Mouse (Mus musculus) CH12.LX (cell line): ENCODE measurements at regions not wholly inside any gene's neighbourhood (a gene's known extent, or its start where the extent isn't known, plus 50 kb on each side); places are given as distances from the start of the nearest gene placed in this dataset.

Experiments
- DNase-seq: peaks from one replicate; pipeline ENCODE4 v3.0.0-alpha.2; 2013; ENCODE audit errors: extremely low read depth
- H3K27ac ChIP-seq: 2 replicates; pipeline ENCODE4 v1.5.1; 2012; ENCODE audit warnings: low read depth, mild to moderate bottlenecking, control low read depth, moderate library complexity; ENCODE audit not compliant: insufficient read depth
- H3K27me3 ChIP-seq: replicated peaks from 2 replicates; pipeline ENCODE3; 2012; ENCODE audit warnings: inconsistent platforms
- H3K36me3 ChIP-seq, 2 experiments: replicated peaks in 1 of 2; 2 replicates each; pipeline versions ENCODE3 to v1.6.1; 2012; ENCODE audit warnings: inconsistent platforms in 1 of 2, low read length in 1 of 2, mild to moderate bottlenecking in 1 of 2, mixed read lengths in 1 of 2, moderate library complexity in 1 of 2; ENCODE audit not compliant: control insufficient read depth in 1 of 2, insufficient read depth in 1 of 2
- H3K4me1 ChIP-seq, 2 experiments: 2 replicates each; pipeline ENCODE4 v1.6.1; 2012; ENCODE audit warnings: inconsistent platforms in 1 of 2, moderate library complexity in 1 of 2; ENCODE audit not compliant: insufficient read depth in 2 of 2, control insufficient read depth in 1 of 2
- H3K4me2 ChIP-seq: 2 replicates; pipeline ENCODE4 v1.6.1; 2012; ENCODE audit warnings: low read depth, mild to moderate bottlenecking, control low read depth; ENCODE audit not compliant: poor library complexity, insufficient read depth, severe bottlenecking
- H3K4me3 ChIP-seq, 3 experiments: fragments of 150-350 bp in 1 of 3; sonication (generic) in 1 of 3; replicated peaks in 1 of 3; 2 replicates each; pipeline versions ENCODE3 to v1.5.1; 2011 to 2012; ENCODE audit warnings: low read depth in 2 of 3, low read length in 2 of 3, mild to moderate bottlenecking in 2 of 3, moderate library complexity in 2 of 3, control low read depth in 1 of 3, improper control_type of control experiment in 1 of 3, inconsistent platforms in 1 of 3, mixed read lengths in 1 of 3; ENCODE audit not compliant: poor library complexity in 1 of 3
- H3K79me2 ChIP-seq: replicated peaks from 2 replicates; pipeline ENCODE4 v1.6.1; 2012; ENCODE audit warnings: mild to moderate bottlenecking, moderate library complexity; ENCODE audit not compliant: control insufficient read depth, poor library complexity, insufficient read depth, severe bottlenecking; ENCODE audit errors: extremely low read depth
- H3K9ac ChIP-seq: 2 replicates; pipeline ENCODE4 v1.6.1; 2012; ENCODE audit warnings: low read depth, mild to moderate bottlenecking, control low read depth, moderate library complexity; ENCODE audit not compliant: insufficient read depth
- H3K9me3 ChIP-seq: replicated peaks from 2 replicates; pipeline ENCODE3; 2012; ENCODE audit warnings: low read length, inconsistent platforms, mixed read lengths
- CHD2 ChIP-seq: IDR thresholded peaks from 2 replicates; pipeline ENCODE4 v1.6.1; 2011; ENCODE audit warnings: low read length, improper control_type of control experiment
- E2F4 ChIP-seq: IDR thresholded peaks from 2 replicates; pipeline ENCODE4 v1.6.1; 2011; ENCODE audit warnings: low read depth, low read length, improper control_type of control experiment; ENCODE audit not compliant: insufficient replicate concordance
- ELF1 ChIP-seq: IDR thresholded peaks from 2 replicates; pipeline ENCODE4 v1.6.1; 2014; ENCODE audit warnings: low read depth, mild to moderate bottlenecking, inconsistent platforms, low read length, improper control_type of control experiment
- ETS1 ChIP-seq: conservative IDR thresholded peaks from 2 replicates; pipeline ENCODE4 v1.6.1; 2012; ENCODE audit warnings: low read depth, mild to moderate bottlenecking, inconsistent platforms, low read length, improper control_type of control experiment, moderate library complexity
- GABPA ChIP-seq: IDR thresholded peaks from 2 replicates; pipeline ENCODE4 v1.6.1; 2012; ENCODE audit warnings: low read depth, low read length, improper control_type of control experiment, inconsistent platforms; ENCODE audit not compliant: insufficient replicate concordance
- HCFC1 ChIP-seq: IDR thresholded peaks from 2 replicates; pipeline ENCODE4 v1.6.1; 2012; ENCODE audit warnings: low read depth, mild to moderate bottlenecking, inconsistent platforms, low read length, improper control_type of control experiment
- JUN ChIP-seq: IDR thresholded peaks from 2 replicates; pipeline ENCODE4 v1.6.1; 2011; ENCODE audit warnings: low read depth, mild to moderate bottlenecking, low read length, improper control_type of control experiment, moderate library complexity; ENCODE audit not compliant: insufficient read depth
- MAFK ChIP-seq: IDR thresholded peaks from 2 replicates; pipeline ENCODE4 v1.6.1; 2011; ENCODE audit warnings: low read length, improper control_type of control experiment; ENCODE audit not compliant: insufficient replicate concordance
- MAX ChIP-seq: IDR thresholded peaks from 2 replicates; pipeline ENCODE4 v1.6.1; 2011; ENCODE audit warnings: low read length, improper control_type of control experiment
- MXI1 ChIP-seq: IDR thresholded peaks from 2 replicates; pipeline ENCODE4 v1.6.1; 2011; ENCODE audit warnings: mild to moderate bottlenecking, low read depth, low read length, improper control_type of control experiment
- MYC ChIP-seq: IDR thresholded peaks from 2 replicates; pipeline ENCODE4 v1.6.1; 2011; ENCODE audit warnings: low read depth, mild to moderate bottlenecking, improper control_type of control experiment, low read length
- NRF1 ChIP-seq: IDR thresholded peaks from 2 replicates; pipeline ENCODE4 v1.6.1; 2014; ENCODE audit warnings: low read depth, mild to moderate bottlenecking, inconsistent platforms, low read length, improper control_type of control experiment, moderate library complexity
- PAX5 ChIP-seq: IDR thresholded peaks from 2 replicates; pipeline ENCODE4 v1.6.1; 2012; ENCODE audit warnings: low read length, inconsistent platforms, mixed read lengths
- POLR2A ChIP-seq: IDR thresholded peaks from 2 replicates; pipeline ENCODE4 v1.6.1; 2011; ENCODE audit warnings: low read depth, mild to moderate bottlenecking, improper control_type of control experiment, low read length
- RCOR1 ChIP-seq: conservative IDR thresholded peaks from 2 replicates; pipeline ENCODE4 v1.6.1; 2012; ENCODE audit warnings: low read depth, mild to moderate bottlenecking, inconsistent platforms, low read length, improper control_type of control experiment
- SIN3A ChIP-seq: IDR thresholded peaks from 2 replicates; pipeline ENCODE4 v1.6.1; 2012; ENCODE audit warnings: low read length, improper control_type of control experiment, inconsistent platforms
- SMC3 ChIP-seq: IDR thresholded peaks from 2 replicates; pipeline ENCODE4 v1.6.1; 2011; ENCODE audit warnings: low read depth, low read length, improper control_type of control experiment
- TBP ChIP-seq: conservative IDR thresholded peaks from 2 replicates; pipeline ENCODE4 v1.6.1; 2011; ENCODE audit warnings: low read depth, low read length, improper control_type of control experiment
- TCF12 ChIP-seq: IDR thresholded peaks from 2 replicates; pipeline ENCODE4 v1.6.1; 2014; ENCODE audit warnings: low read depth, mild to moderate bottlenecking, inconsistent platforms, low read length, improper control_type of control experiment
- UBTF ChIP-seq: IDR thresholded peaks from 2 replicates; pipeline ENCODE4 v1.6.1; 2012; ENCODE audit warnings: low read depth, mild to moderate bottlenecking, inconsistent platforms, low read length, improper control_type of control experiment, moderate library complexity
- USF1 ChIP-seq: IDR thresholded peaks from 2 replicates; pipeline ENCODE4 v1.6.1; 2014; ENCODE audit warnings: low read depth, mild to moderate bottlenecking, inconsistent platforms, low read length, improper control_type of control experiment
- ZC3H11A ChIP-seq: IDR thresholded peaks from 2 replicates; pipeline ENCODE4 v1.6.1; 2012; ENCODE audit warnings: low read depth, mild to moderate bottlenecking, inconsistent platforms, low read length, improper control_type of control experiment
- ZNF384 ChIP-seq: IDR thresholded peaks from 2 replicates; pipeline ENCODE4 v1.6.1; 2012; ENCODE audit warnings: low read depth, low read length, improper control_type of control experiment, inconsistent platforms
- dilution Hi-C: fragments of 300-500 bp; cut with MboI; formaldehyde crosslinking; loops from 2 replicates; pipeline ENCODE4 v1.14.3; 2020; ENCODE audit warnings: low sequenced_read_pairs; ENCODE audit not compliant: extremely low pct_unique_long_range_greater_than_20kb, extremely low pct_ligation_motif_present
- in situ Hi-C: fragments of 300-500 bp; cut with MboI; formaldehyde crosslinking; loops from 3 replicates; pipeline ENCODE4 v1.14.3; 2019; ENCODE audit warnings: low sequenced_read_pairs, low pct_ligation_motif_present, low pct_unique_long_range_greater_than_20kb, mixed read lengths

DNA sequence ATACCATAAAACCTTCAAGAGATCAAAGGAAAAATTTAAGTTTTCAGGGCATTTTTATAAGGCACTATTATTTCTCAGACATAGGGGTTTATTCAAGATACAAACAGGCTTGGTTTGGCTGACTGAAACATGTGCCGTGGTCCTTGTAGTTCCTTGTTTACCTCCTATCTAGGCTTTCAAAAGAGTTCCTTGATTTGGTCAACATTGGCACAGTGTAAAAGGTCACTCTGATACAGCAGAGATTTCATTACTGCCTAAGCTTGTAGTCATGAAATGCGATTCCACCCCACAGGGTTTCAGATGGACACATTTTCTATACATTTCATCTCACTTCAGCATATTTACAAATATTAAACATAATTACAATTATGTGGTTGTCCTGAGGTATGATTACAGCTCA lies 85.6 kb downstream of the Car2 start:
- H3K4me2 ChIP-seq, result no peak overlapping the region
- in situ Hi-C loops, result no loop called here
- dilution Hi-C loops, result no loop called here
- DNase-seq, result no peak
- TF ChIP-seq ELF1, result no peak
- TF ChIP-seq SMC3, result no peak
- no peak for TF ChIP-seq MXI1
- no peak for TF ChIP-seq MAFK
- no peak for TF ChIP-seq SIN3A
- no peak for TF ChIP-seq ETS1
- TF ChIP-seq TCF12, result no peak
- TF ChIP-seq CHD2, result no peak
- no peak for TF ChIP-seq POLR2A
- TF ChIP-seq JUN, result no peak
- no peak for TF ChIP-seq MYC
- no peak for TF ChIP-seq ZC3H11A
- TF ChIP-seq MAX, result no peak
- no peak for TF ChIP-seq HCFC1
- TF ChIP-seq TBP, result no peak
- no peak for TF ChIP-seq ZNF384
- TF ChIP-seq PAX5, result no peak
- TF ChIP-seq NRF1, result no peak
- TF ChIP-seq, all 38 proteins: peak for 0
- Histone ChIP-seq H3K79me2 (no peaks in the 10 kb centered on the region), H3K4me3 (no peak overlapping the region), H3K36me3 (no peaks in the 10 kb centered on the region), H3K9ac (no peak overlapping the region), H3K9me3 (no peaks in the 10 kb centered on the region), H3K4me1 (peaks cover 0 to 2% of the 10 kb centered on the region in 2 experiments; a peak in 1 of 4 replicates), H3K27me3 (no peaks in the 10 kb centered on the region), H3K27ac (no peak overlapping the region)

DNA sequence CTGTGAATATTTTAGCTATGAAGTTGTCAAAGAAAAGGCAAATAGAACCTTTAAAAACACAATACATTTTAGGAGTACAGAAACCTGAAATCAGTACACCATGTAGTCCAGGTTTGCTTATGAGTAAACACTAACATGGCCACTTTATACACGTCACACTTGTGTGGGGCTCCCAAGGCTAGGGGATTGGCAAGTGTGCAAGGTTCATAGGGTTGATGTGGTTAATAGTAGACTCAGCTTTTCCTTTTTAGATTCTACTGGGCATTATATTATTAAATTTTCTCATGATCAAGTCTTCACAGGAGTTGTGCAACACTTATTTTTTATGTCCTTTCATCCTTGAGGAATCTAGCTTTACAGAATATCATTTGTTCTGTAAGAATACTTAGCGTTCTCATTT lies 88.7 kb downstream of the Car2 start:
- Histone ChIP-seq H3K4me2 (no peak overlapping the region), H3K27me3 (no peaks in the 10 kb centered on the region), H3K79me2 (no peaks in the 10 kb centered on the region), H3K9ac (no peak overlapping the region), H3K4me1 (no peaks in the 10 kb centered on the region), H3K27ac (no peak overlapping the region), H3K36me3 (no peaks in the 10 kb centered on the region), H3K9me3 (no peaks in the 10 kb centered on the region), H3K4me3 (no peak overlapping the region)
- TF ChIP-seq MAX (no peak), E2F4 (no peak), JUN (no peak), GABPA (no peak), UBTF (no peak), RCOR1 (no peak), POLR2A (no peak), USF1 (no peak)
- in situ Hi-C loops (no loop called here), dilution Hi-C loops (no loop called here)
- DNase-seq, result no peak
